12 mouse cellular contexts compared by ENCODE assay signal in genomic region chr9:51517643-51518042, GRCm38 (mm10).
DNase-seq lines count a peak whose midpoint lies in the region; ATAC-seq lines count a peak whose summit lies in the region.
"Had no signal": no experiment of that assay in that cellular context is flagged by ENCODE, and none has a peak within 500 bp of the region (broad histone marks: within the 10 kb centered on the region; RNA-seq: fewer than 3 reads in every experiment).

No protein-coding gene starts in this region.

- H3K9me3 ChIP-seq in forebrain, embryonic 13.5 days (replicated peaks): no peaks in the 10 kb centered on the region
- H3K9me3 ChIP-seq: liver, embryonic 13.5 days; stomach, embryonic 15.5 days had no signal

- H3K4me1 ChIP-seq in forebrain, embryonic 13.5 days: no peaks in the 10 kb centered on the region
- H3K4me1 ChIP-seq: liver, embryonic 13.5 days; stomach, embryonic 15.5 days had no signal

- DNase-seq in frontal cortex, adult 2 months (ENCODE audit: extremely low spot score in 1 of 2, low spot score in 1 of 2): peak; percentile 45 to 70
- DNase-seq in frontal cortex, postnatal 10 days (ENCODE audit: low spot score in 2 of 2): no peak
- peak; percentile 59 for DNase-seq in right cerebral cortex, adult 18-20 months
- no peak for DNase-seq in right cerebral cortex, postnatal 4 days
- peak; percentile 36 to 68 for DNase-seq in left cerebral cortex, adult 9 months (ENCODE audit: low spot score in 2 of 2)
- no peak for DNase-seq in c-Kit-positive CD71-positive TER-119-positive erythroid progenitor cells, embryonic 14.5 days (ENCODE audit: low spot score)
- DNase-seq: liver, embryonic 13.5 days; thymus, postnatal 4 days had no signal

- no peak overlapping the region for H3K9ac ChIP-seq in forebrain, embryonic 13.5 days
- H3K9ac ChIP-seq: liver, embryonic 13.5 days; stomach, embryonic 15.5 days had no signal

- H3K27ac ChIP-seq in forebrain, embryonic 13.5 days: no peak overlapping the region
- H3K27ac ChIP-seq: liver, embryonic 13.5 days; stomach, embryonic 15.5 days had no signal

- ATAC-seq in forebrain, embryonic 13.5 days: no peak
- ATAC-seq in activated CD4-positive, CD25-positive, alpha-beta regulatory T cell, adult 4 months: no peak

- no peak overlapping the region for H3K4me2 ChIP-seq in forebrain, embryonic 13.5 days
- H3K4me2 ChIP-seq: liver, embryonic 13.5 days; stomach, embryonic 15.5 days had no signal

- no peaks in the 10 kb centered on the region for H3K36me3 ChIP-seq in forebrain, embryonic 13.5 days (ENCODE audit: poor library complexity, severe bottlenecking)
- H3K36me3 ChIP-seq: liver, embryonic 13.5 days; stomach, embryonic 15.5 days had no signal

- 82% methylated on average over 2 of the region's 2 CpGs for WGBS in forebrain, embryonic 13.5 days

- no peaks in the 10 kb centered on the region for H3K27me3 ChIP-seq in forebrain, embryonic 13.5 days
- H3K27me3 ChIP-seq: liver, embryonic 13.5 days; stomach, embryonic 15.5 days had no signal

- no peak overlapping the region for H3K4me3 ChIP-seq in forebrain, embryonic 13.5 days
- H3K4me3 ChIP-seq: liver, embryonic 13.5 days; myocyte; stomach, embryonic 15.5 days had no signal

Comparison
In these comparisons a context has a peak if more than half of its experiments do, and no peak if none do; other contexts are left out.
1. DNase-seq: peak in frontal cortex, adult 2 months (2 of 2), right cerebral cortex, adult 18-20 months (single experiment) and left cerebral cortex, adult 9 months (2 of 2); none in frontal cortex, postnatal 10 days (0 of 2), right cerebral cortex, postnatal 4 days (single experiment) and c-Kit-positive CD71-positive TER-119-positive erythroid progenitor cells, embryonic 14.5 days (single experiment).